Mouse (Mus musculus): ENCODE measurements around the gene Krtap4-9. TPM values are rescaled to one million over a fixed set of nuclear protein-coding genes. Genes with fewer than 3 reads are reported as not detected.
"Not testable (repeated sequence)": the region's sequence is repeated elsewhere in the genome, so short reads cannot be mapped to it uniquely, and the experiment has no call there.

Gene Krtap4-9
- not detected in 2 replicates for polyA plus RNA-seq (2015; fragmentation: Nextera tagmentation; extraction: Ambion mirVana)

- H3K27me3 ChIP-seq; H3K4me2 ChIP-seq; H3K4me1 ChIP-seq (replicated peaks); H3K9me3 ChIP-seq (replicated peaks); H3K4me3 ChIP-seq (replicated peaks); H3K27ac ChIP-seq (replicated peaks); ATAC-seq (ENCODE audit: insufficient read depth); H3K9ac ChIP-seq; H3K36me3 ChIP-seq (replicated peaks): not testable (repeated sequence)
Observed at GRCm38 (mm10) chr11:99784900-99785299, at the start of gene Krtap4-9. Gene Krtap4-9, plus strand, starts transcription at chr11:99785200.

GRCm38 (mm10) chr11:99743985-99744384 lies 41.0 kb upstream of the Krtap4-9 start:
- Histone ChIP-seq H3K27me3 (no peaks in the 10 kb centered on the region), H3K4me2 (no peak overlapping the region), H3K9ac (no peak overlapping the region), H3K9me3 (replicated peaks) (no peaks in the 10 kb centered on the region), H3K27ac (replicated peaks) (no peak overlapping the region), H3K36me3 (replicated peaks) (no peaks in the 10 kb centered on the region), H3K4me3 (replicated peaks) (no peak overlapping the region), H3K4me1 (replicated peaks) (no peaks in the 10 kb centered on the region)
- ATAC-seq (ENCODE audit: insufficient read depth) = no peak
- WGBS (ENCODE audit: insufficient replicate concordance) = 55% methylated on average over 3 of the region's 3 CpGs

- Histone ChIP-seq H3K4me3 (replicated peaks) (no peak overlapping the region), H3K36me3 (replicated peaks) (no peaks in the 10 kb centered on the region), H3K4me1 (replicated peaks) (no peaks in the 10 kb centered on the region), H3K4me2 (no peak overlapping the region), H3K9ac (no peak overlapping the region), H3K27me3 (no peaks in the 10 kb centered on the region), H3K9me3 (replicated peaks) (no peaks in the 10 kb centered on the region), H3K27ac (replicated peaks) (no peak overlapping the region)
- WGBS (ENCODE audit: insufficient replicate concordance) = 60% methylated on average over 1 of the region's 1 CpGs
- no peak for ATAC-seq (ENCODE audit: insufficient read depth)
Observed at GRCm38 (mm10) chr11:99758877-99759276, 26.1 kb upstream of the Krtap4-9 start.

GRCm38 (mm10) chr11:99768410-99768809 lies 16.6 kb upstream of the Krtap4-9 start:
- 44% methylated on average over 2 of the region's 2 CpGs for WGBS (ENCODE audit: insufficient replicate concordance)
- no peak overlapping the region for H3K27ac ChIP-seq (replicated peaks)
- no peak for ATAC-seq (ENCODE audit: insufficient read depth)
- H3K4me1 ChIP-seq (replicated peaks) = no peaks in the 10 kb centered on the region
- no peak overlapping the region for H3K9ac ChIP-seq
- H3K36me3 ChIP-seq (replicated peaks) = no peaks in the 10 kb centered on the region
- no peaks in the 10 kb centered on the region for H3K9me3 ChIP-seq (replicated peaks)
- H3K27me3 ChIP-seq = no peaks in the 10 kb centered on the region
- H3K4me3 ChIP-seq (replicated peaks) = no peak overlapping the region
- H3K4me2 ChIP-seq = no peak overlapping the region

- H3K9me3 ChIP-seq (replicated peaks); H3K27me3 ChIP-seq; H3K4me3 ChIP-seq (replicated peaks); H3K9ac ChIP-seq; ATAC-seq (ENCODE audit: insufficient read depth); H3K36me3 ChIP-seq (replicated peaks); H3K27ac ChIP-seq (replicated peaks); H3K4me1 ChIP-seq (replicated peaks); H3K4me2 ChIP-seq: not testable (repeated sequence)
Observed at GRCm38 (mm10) chr11:99772813-99773212, 12.2 kb upstream of the Krtap4-9 start, which contains the start of gene Gm11595. Gene Gm11595, minus strand, starts transcription at chr11:99772913.

- no peaks in the 10 kb centered on the region for H3K36me3 ChIP-seq (replicated peaks)
- H3K9me3 ChIP-seq (replicated peaks) = no peaks in the 10 kb centered on the region
- no peaks in the 10 kb centered on the region for H3K27me3 ChIP-seq
- H3K4me2 ChIP-seq = no peak overlapping the region
- no peaks in the 10 kb centered on the region for H3K4me1 ChIP-seq (replicated peaks)
- ATAC-seq (ENCODE audit: insufficient read depth) = no peak
- no peak overlapping the region for H3K4me3 ChIP-seq (replicated peaks)
- H3K9ac ChIP-seq = no peak overlapping the region
- 67% methylated on average over 7 of the region's 7 CpGs for WGBS (ENCODE audit: insufficient replicate concordance)
- H3K27ac ChIP-seq (replicated peaks) = no peak overlapping the region
Observed at GRCm38 (mm10) chr11:99778401-99778800, 6.6 kb upstream of the Krtap4-9 start.

DNA sequence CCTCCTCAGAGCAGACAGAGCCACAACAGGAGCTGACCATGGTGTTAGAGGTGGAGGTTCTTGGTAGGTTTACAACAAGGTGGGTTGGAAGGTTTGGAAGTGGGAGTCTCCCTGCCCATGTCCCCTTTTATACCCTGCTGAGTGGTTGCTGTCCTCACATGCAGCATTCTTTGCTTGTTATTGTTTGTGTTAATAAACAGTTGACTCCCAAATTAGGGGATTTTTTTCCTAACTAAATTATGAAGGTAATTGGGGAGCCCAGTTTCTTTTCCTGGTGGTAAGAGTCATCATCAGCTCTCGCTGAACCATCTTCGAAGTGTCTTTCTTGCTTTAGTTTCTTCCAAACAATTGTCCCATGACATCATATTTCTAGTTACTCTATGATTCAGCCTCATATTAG lies 4.4 kb upstream of the Krtap4-9 start, which contains the start of gene Krtap4-8:
Gene Krtap4-8 (minus strand): TSS at position 101 of the 400 bp plus-strand sequence.
- H3K4me2 ChIP-seq = no peak within 1 kb of the TSS
- no peaks in the 10 kb centered on the region for H3K9me3 ChIP-seq (replicated peaks)
- H3K27ac ChIP-seq (replicated peaks) = no peak within 1 kb of the TSS
- H3K4me1 ChIP-seq (replicated peaks) = no peaks in the 10 kb centered on the region
- H3K4me3 ChIP-seq (replicated peaks) = no peak within 1 kb of the TSS
- no peaks in the 10 kb centered on the region for H3K27me3 ChIP-seq
- no peak for ATAC-seq (ENCODE audit: insufficient read depth)
- no peak within 1 kb of the TSS for H3K9ac ChIP-seq
- H3K36me3 ChIP-seq (replicated peaks) = no peaks in the 10 kb centered on the region
- WGBS (ENCODE audit: insufficient replicate concordance) = 73% methylated on average over 2 of the region's 2 CpGs

DNA sequence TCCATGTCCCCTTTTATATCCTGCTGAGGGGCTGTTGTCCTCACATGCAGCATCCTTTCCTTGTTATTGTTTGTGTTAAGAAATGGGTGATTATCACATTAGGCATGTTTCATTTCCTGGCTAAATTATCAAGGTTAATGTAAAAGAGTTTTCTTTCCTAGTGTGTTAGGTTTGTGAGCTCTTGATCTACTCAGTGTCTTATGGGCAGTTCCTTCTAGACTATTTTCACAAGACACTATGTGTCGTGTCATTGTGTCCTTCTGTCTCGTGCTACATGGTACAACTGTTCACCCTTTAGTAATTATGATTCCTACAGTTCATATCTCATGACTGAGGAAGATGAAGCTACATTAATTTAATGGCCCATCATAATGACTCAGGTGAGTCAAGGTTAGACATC lies 8.4 kb downstream of the Krtap4-9 start, which contains the start of gene Gm11596:
Gene Gm11596 (minus strand): TSS at position 101 of the 400 bp plus-strand sequence.
- WGBS (ENCODE audit: insufficient replicate concordance) = 45% methylated on average over 2 of the region's 2 CpGs
- no peaks in the 10 kb centered on the region for H3K27me3 ChIP-seq
- H3K4me2 ChIP-seq = no peak within 1 kb of the TSS
- H3K36me3 ChIP-seq (replicated peaks) = no peaks in the 10 kb centered on the region
- no peaks in the 10 kb centered on the region for H3K9me3 ChIP-seq (replicated peaks)
- H3K4me3 ChIP-seq (replicated peaks) = no peak within 1 kb of the TSS
- ATAC-seq (ENCODE audit: insufficient read depth) = no peak
- no peaks in the 10 kb centered on the region for H3K4me1 ChIP-seq (replicated peaks)
- no peak within 1 kb of the TSS for H3K9ac ChIP-seq
- no peak within 1 kb of the TSS for H3K27ac ChIP-seq (replicated peaks)

GRCm38 (mm10) chr11:99798832-99799231 lies 13.8 kb downstream of the Krtap4-9 start, which contains the start of gene Gm11569:
Gene Gm11569, minus strand, starts transcription at chr11:99798932.
- not testable (repeated sequence) for H3K4me1 ChIP-seq (replicated peaks); H3K4me3 ChIP-seq (replicated peaks); H3K27me3 ChIP-seq; H3K9ac ChIP-seq; H3K36me3 ChIP-seq (replicated peaks); H3K27ac ChIP-seq (replicated peaks); H3K4me2 ChIP-seq; ATAC-seq (ENCODE audit: insufficient read depth); H3K9me3 ChIP-seq (replicated peaks)
- WGBS (ENCODE audit: insufficient replicate concordance) = no CpG with 5 or more reads among the region's 1 CpGs

- H3K4me2 ChIP-seq; H3K27ac ChIP-seq (replicated peaks); H3K36me3 ChIP-seq (replicated peaks); H3K4me1 ChIP-seq (replicated peaks); H3K27me3 ChIP-seq; H3K4me3 ChIP-seq (replicated peaks); H3K9ac ChIP-seq; H3K9me3 ChIP-seq (replicated peaks); ATAC-seq (ENCODE audit: insufficient read depth): not testable (repeated sequence)
- no CpG with 5 or more reads among the region's 1 CpGs for WGBS (ENCODE audit: insufficient replicate concordance)
Observed at GRCm38 (mm10) chr11:99804346-99804745, 19.3 kb downstream of the Krtap4-9 start, which contains the start of gene Gm11554. Gene Gm11554, minus strand, starts transcription at chr11:99804446.

DNA sequence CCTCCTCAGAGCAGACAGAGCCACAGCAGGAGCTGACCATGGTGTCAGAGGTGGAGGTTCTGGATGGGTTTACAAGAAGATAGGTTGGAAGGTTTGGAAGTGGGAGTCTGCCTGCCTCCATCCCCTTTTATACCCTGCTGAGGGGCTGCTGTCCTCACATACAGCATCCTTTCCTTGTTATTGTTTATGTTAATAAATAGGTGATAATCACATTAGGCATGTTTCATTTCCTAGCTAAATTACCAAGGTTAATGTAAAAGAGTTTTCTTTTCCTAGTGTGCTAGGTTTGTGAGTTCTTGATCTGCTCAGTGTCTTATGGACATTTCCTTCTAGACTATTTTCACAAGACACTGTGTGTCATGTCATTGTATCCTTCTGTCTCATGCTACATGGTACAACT lies 24.8 kb downstream of the Krtap4-9 start, which contains the start of gene Krtap4-13:
Gene Krtap4-13 (minus strand): TSS at position 101 of the 400 bp plus-strand sequence.
- not testable (repeated sequence) for H3K4me2 ChIP-seq; H3K27ac ChIP-seq (replicated peaks); H3K36me3 ChIP-seq (replicated peaks); H3K9ac ChIP-seq; H3K9me3 ChIP-seq (replicated peaks); H3K4me1 ChIP-seq (replicated peaks); H3K4me3 ChIP-seq (replicated peaks); ATAC-seq (ENCODE audit: insufficient read depth); H3K27me3 ChIP-seq

DNA sequence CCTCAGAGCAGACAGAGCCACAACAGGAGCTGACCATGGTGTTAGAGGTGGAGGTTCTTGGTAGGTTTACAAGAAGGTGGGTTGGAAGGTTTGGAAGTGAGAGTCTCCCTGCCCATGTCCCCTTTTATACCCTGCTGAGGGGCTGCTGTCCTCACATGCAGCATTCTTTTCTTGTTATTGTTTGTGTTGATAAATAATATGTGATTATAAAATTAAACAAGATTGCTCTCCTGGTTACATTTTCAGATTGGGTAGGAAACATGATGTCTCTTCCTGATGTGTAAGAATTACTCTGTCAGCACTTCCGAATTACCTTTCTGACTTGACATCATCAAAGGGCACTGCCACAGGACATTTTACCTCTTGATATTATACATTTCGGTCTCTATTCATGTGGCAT lies 30.6 kb downstream of the Krtap4-9 start, which contains the start of gene Gm11564:
Gene Gm11564 (minus strand): TSS at position 101 of the 400 bp plus-strand sequence.
- not testable (repeated sequence) for H3K4me2 ChIP-seq; ATAC-seq (ENCODE audit: insufficient read depth); H3K36me3 ChIP-seq (replicated peaks); H3K4me3 ChIP-seq (replicated peaks); H3K4me1 ChIP-seq (replicated peaks); H3K9me3 ChIP-seq (replicated peaks); H3K9ac ChIP-seq; H3K27ac ChIP-seq (replicated peaks); H3K27me3 ChIP-seq
- 46% methylated on average over 2 of the region's 2 CpGs for WGBS (ENCODE audit: insufficient replicate concordance)

Measured in liver, embryonic 15.5 days (tissue).